39 mouse cellular contexts compared by ENCODE assay signal in the genomic region with DNA sequence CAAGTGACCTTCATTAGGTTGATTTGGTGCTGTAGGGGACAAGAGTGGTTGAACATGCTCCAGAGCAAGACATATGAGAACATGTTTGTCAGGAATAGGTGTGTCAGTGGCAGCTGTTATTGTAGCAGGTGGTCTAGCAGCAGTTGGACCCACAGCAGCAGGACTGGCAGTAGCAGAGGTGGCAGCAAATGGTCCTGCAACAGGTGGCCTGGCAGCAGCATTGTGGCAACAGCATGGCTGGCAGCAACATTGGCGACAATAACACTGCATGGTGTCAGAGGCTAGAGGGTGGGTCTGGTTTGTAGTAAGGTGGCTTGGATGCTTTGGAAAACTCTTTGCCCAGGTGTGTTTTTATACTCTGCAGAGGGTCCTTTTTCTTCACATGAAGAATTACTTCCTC. TPM values are rescaled to one million over a fixed set of nuclear protein-coding genes. Genes with fewer than 3 reads are reported as not detected.
"Had no signal": no experiment of that assay in that cellular context is flagged by ENCODE, and none has a peak within 500 bp of the region (broad histone marks: within the 10 kb centered on the region; RNA-seq: fewer than 3 reads in every experiment).

No protein-coding gene starts in this region.

- ATAC-seq: hindbrain, embryonic 16.5 days; inflammation-experienced regulatory T-cells, adult 6 months; intestine, embryonic 15.5 days; intestine, postnatal 0 days had no signal

- H3K4me3 ChIP-seq: heart, adult 2 months; heart, embryonic 12.5 days; hindbrain, embryonic 10.5 days; hindbrain, embryonic 12.5 days; intestine, embryonic 15.5 days; layer of hippocampus, adult 2 months; limb, embryonic 10.5 days; limb, embryonic 12.5 days; liver, embryonic 13.5 days; liver, embryonic 15.5 days had no signal

- H3K27me3 ChIP-seq: heart, embryonic 12.5 days; hindbrain, embryonic 12.5 days; intestine, embryonic 15.5 days; limb, embryonic 12.5 days; liver, embryonic 13.5 days; liver, embryonic 15.5 days had no signal

- DNase-seq: gastrocnemius, postnatal 14 days; heart, adult 2 months; heart, postnatal 10 days; heart, postnatal 4 days; kidney, adult 18-20 months; kidney, adult 8-10 months; kidney, postnatal 10 days; kidney, postnatal 25 days; kidney, postnatal 4 days; liver; liver, embryonic 13.5 days had no signal

- H3K27ac ChIP-seq: heart, adult 2 months; hindbrain, embryonic 10.5 days; hindbrain, embryonic 12.5 days; hindbrain, embryonic 14.5 days; intestine, embryonic 15.5 days; layer of hippocampus, adult 2 months; limb, embryonic 10.5 days; limb, embryonic 12.5 days; liver, embryonic 13.5 days; liver, embryonic 15.5 days had no signal

- H3K9me3 ChIP-seq: hindbrain, embryonic 10.5 days; hindbrain, embryonic 12.5 days; intestine, embryonic 15.5 days; limb, embryonic 10.5 days; limb, embryonic 12.5 days; liver, embryonic 13.5 days; liver, embryonic 15.5 days had no signal

- H3K4me1 ChIP-seq: heart, embryonic 12.5 days; hindbrain, embryonic 10.5 days; hindbrain, embryonic 12.5 days; intestine, embryonic 15.5 days; limb, embryonic 10.5 days; limb, embryonic 12.5 days; liver, embryonic 13.5 days; liver, embryonic 15.5 days had no signal

- H3K36me3 ChIP-seq: heart, embryonic 12.5 days; hindbrain, embryonic 10.5 days; hindbrain, embryonic 12.5 days; intestine, embryonic 15.5 days; limb, embryonic 10.5 days; limb, embryonic 12.5 days; liver, embryonic 13.5 days; liver, embryonic 15.5 days had no signal

- H3K9ac ChIP-seq: heart, embryonic 12.5 days; hindbrain, embryonic 12.5 days; hindbrain, embryonic 14.5 days; intestine, embryonic 15.5 days; limb, embryonic 12.5 days; liver, embryonic 13.5 days; liver, embryonic 15.5 days had no signal

- H3K4me2 ChIP-seq: heart, embryonic 12.5 days; hindbrain, embryonic 12.5 days; hindbrain, embryonic 14.5 days; intestine, embryonic 15.5 days; limb, embryonic 12.5 days; liver, embryonic 11.5 days; liver, embryonic 13.5 days; liver, embryonic 15.5 days had no signal

RNA-seq across cellular contexts. Expression of gene Gm14180, which starts 15.3 kb away (rescaled TPM):
- total RNA-seq: gastrocnemius, adult 18-20 months; gastrocnemius, adult 8-10 months; gastrocnemius, postnatal 14 days; gastrocnemius, postnatal 4 days; granulocyte monocyte progenitor cell, adult 5-6 weeks; heart, adult 2 months; heart, postnatal 10 days; heart, postnatal 25 days; heart, postnatal 4 days; layer of hippocampus, adult 2 months; layer of hippocampus, postnatal 10 days; layer of hippocampus, postnatal 25 days; left cerebral cortex, adult 8-10 months; left cerebral cortex, postnatal 10 days; left cerebral cortex, postnatal 25 days had no signal
- polyA plus RNA-seq: heart, adult 2 months; heart, embryonic 12.5 days; heart, embryonic 14.5 days; heart, embryonic 16.5 days; hindbrain, embryonic 10.5 days; hindbrain, embryonic 12.5 days; hindbrain, embryonic 14.5 days; hindbrain, embryonic 16.5 days; inflammation-experienced regulatory T-cells, adult 6 months; intestine, embryonic 15.5 days; intestine, postnatal 0 days; kidney, embryonic 14.5 days; kidney, embryonic 16.5 days; limb, embryonic 10.5 days; limb, embryonic 12.5 days; limb, embryonic 14.5 days; liver, embryonic 11.5 days; liver, embryonic 13.5 days; liver, embryonic 15.5 days had no signal

RNA-seq across cellular contexts. Expression of gene Gm14190, which starts 28.2 kb away (rescaled TPM):
- total RNA-seq: gastrocnemius, adult 18-20 months; gastrocnemius, adult 8-10 months; gastrocnemius, postnatal 14 days; gastrocnemius, postnatal 4 days; granulocyte monocyte progenitor cell, adult 5-6 weeks; heart, adult 2 months; heart, postnatal 10 days; heart, postnatal 25 days; heart, postnatal 4 days; layer of hippocampus, adult 2 months; layer of hippocampus, postnatal 10 days; layer of hippocampus, postnatal 25 days; left cerebral cortex, adult 8-10 months; left cerebral cortex, postnatal 10 days; left cerebral cortex, postnatal 25 days had no signal
- polyA plus RNA-seq: heart, adult 2 months; heart, embryonic 12.5 days; heart, embryonic 14.5 days; heart, embryonic 16.5 days; hindbrain, embryonic 10.5 days; hindbrain, embryonic 12.5 days; hindbrain, embryonic 14.5 days; hindbrain, embryonic 16.5 days; inflammation-experienced regulatory T-cells, adult 6 months; intestine, embryonic 15.5 days; intestine, postnatal 0 days; kidney, embryonic 14.5 days; kidney, embryonic 16.5 days; limb, embryonic 10.5 days; limb, embryonic 12.5 days; limb, embryonic 14.5 days; liver, embryonic 11.5 days; liver, embryonic 13.5 days; liver, embryonic 15.5 days had no signal

RNA-seq across cellular contexts. Expression of gene Krtap4-6, which starts 53.0 kb away (rescaled TPM):
- total RNA-seq: gastrocnemius, adult 18-20 months; gastrocnemius, adult 8-10 months; gastrocnemius, postnatal 14 days; gastrocnemius, postnatal 4 days; granulocyte monocyte progenitor cell, adult 5-6 weeks; heart, adult 2 months; heart, postnatal 10 days; heart, postnatal 25 days; heart, postnatal 4 days; layer of hippocampus, adult 2 months; layer of hippocampus, postnatal 10 days; layer of hippocampus, postnatal 25 days; left cerebral cortex, adult 8-10 months; left cerebral cortex, postnatal 10 days; left cerebral cortex, postnatal 25 days had no signal
- polyA plus RNA-seq: heart, adult 2 months; heart, embryonic 12.5 days; heart, embryonic 14.5 days; heart, embryonic 16.5 days; hindbrain, embryonic 10.5 days; hindbrain, embryonic 12.5 days; hindbrain, embryonic 14.5 days; hindbrain, embryonic 16.5 days; inflammation-experienced regulatory T-cells, adult 6 months; intestine, embryonic 15.5 days; intestine, postnatal 0 days; kidney, embryonic 14.5 days; kidney, embryonic 16.5 days; limb, embryonic 10.5 days; limb, embryonic 12.5 days; limb, embryonic 14.5 days; liver, embryonic 11.5 days; liver, embryonic 13.5 days; liver, embryonic 15.5 days had no signal

RNA-seq across cellular contexts. Expression of gene Gm11595, which starts 54.0 kb away (rescaled TPM):
- total RNA-seq: gastrocnemius, adult 18-20 months; gastrocnemius, adult 8-10 months; gastrocnemius, postnatal 14 days; gastrocnemius, postnatal 4 days; granulocyte monocyte progenitor cell, adult 5-6 weeks; heart, adult 2 months; heart, postnatal 10 days; heart, postnatal 25 days; heart, postnatal 4 days; layer of hippocampus, adult 2 months; layer of hippocampus, postnatal 10 days; layer of hippocampus, postnatal 25 days; left cerebral cortex, adult 8-10 months; left cerebral cortex, postnatal 10 days; left cerebral cortex, postnatal 25 days had no signal
- polyA plus RNA-seq: heart, adult 2 months; heart, embryonic 12.5 days; heart, embryonic 14.5 days; heart, embryonic 16.5 days; hindbrain, embryonic 10.5 days; hindbrain, embryonic 12.5 days; hindbrain, embryonic 14.5 days; hindbrain, embryonic 16.5 days; inflammation-experienced regulatory T-cells, adult 6 months; intestine, embryonic 15.5 days; intestine, postnatal 0 days; kidney, embryonic 14.5 days; kidney, embryonic 16.5 days; limb, embryonic 10.5 days; limb, embryonic 12.5 days; limb, embryonic 14.5 days; liver, embryonic 11.5 days; liver, embryonic 13.5 days; liver, embryonic 15.5 days had no signal

RNA-seq across cellular contexts. Expression of gene Gm11563, which starts 60.0 kb away (rescaled TPM):
- total RNA-seq: gastrocnemius, adult 18-20 months; gastrocnemius, adult 8-10 months; gastrocnemius, postnatal 14 days; gastrocnemius, postnatal 4 days; granulocyte monocyte progenitor cell, adult 5-6 weeks; heart, adult 2 months; heart, postnatal 10 days; heart, postnatal 25 days; heart, postnatal 4 days; layer of hippocampus, adult 2 months; layer of hippocampus, postnatal 10 days; layer of hippocampus, postnatal 25 days; left cerebral cortex, adult 8-10 months; left cerebral cortex, postnatal 10 days; left cerebral cortex, postnatal 25 days had no signal
- polyA plus RNA-seq: heart, adult 2 months; heart, embryonic 12.5 days; heart, embryonic 14.5 days; heart, embryonic 16.5 days; hindbrain, embryonic 10.5 days; hindbrain, embryonic 12.5 days; hindbrain, embryonic 14.5 days; hindbrain, embryonic 16.5 days; inflammation-experienced regulatory T-cells, adult 6 months; intestine, embryonic 15.5 days; intestine, postnatal 0 days; kidney, embryonic 14.5 days; kidney, embryonic 16.5 days; limb, embryonic 10.5 days; limb, embryonic 12.5 days; limb, embryonic 14.5 days; liver, embryonic 11.5 days; liver, embryonic 13.5 days; liver, embryonic 15.5 days had no signal
